Mouse (Mus musculus) midbrain, embryonic 12.5 days (tissue): ENCODE measurements around the gene Phlpp1. TPM values are rescaled to one million over a fixed set of nuclear protein-coding genes. Genes with fewer than 3 reads are reported as not detected.

Experiments
- ATAC-seq: fragments of 200-750 bp; cut with Nextera tagmentation; 2 replicates; pipeline ENCODE4 v1.8.0; 2017; ENCODE audit warnings: low read depth, moderate TSS enrichment, moderate library complexity; ENCODE audit not compliant: low FRiP score
- H3K27ac ChIP-seq: fragments of 300-500 bp; sonication (generic); replicated peaks from 2 replicates; pipeline ENCODE4 v1.5.1; 2016; ENCODE audit warnings: mild to moderate bottlenecking
- H3K27me3 ChIP-seq: fragments of 300-500 bp; sonication (generic); 2 replicates; pipeline ENCODE4 v1.6.1; 2016; ENCODE audit warnings: mild to moderate bottlenecking
- H3K36me3 ChIP-seq: fragments of 300-500 bp; sonication (generic); 2 replicates; pipeline ENCODE4 v1.6.1; 2016
- H3K4me1 ChIP-seq: fragments of 300-500 bp; sonication (generic); 2 replicates; pipeline ENCODE4 v1.6.1; 2016
- H3K4me2 ChIP-seq: fragments of 300-500 bp; sonication (generic); replicated peaks from 2 replicates; pipeline ENCODE4 v1.6.1; 2016; ENCODE audit warnings: mild to moderate bottlenecking, moderate library complexity
- H3K4me3 ChIP-seq: fragments of 300-500 bp; sonication (generic); 2 replicates; pipeline ENCODE4 v1.5.1; 2016; ENCODE audit warnings: mild to moderate bottlenecking
- H3K9ac ChIP-seq: fragments of 300-500 bp; sonication (generic); replicated peaks from 2 replicates; pipeline ENCODE4 v1.6.1; 2016; ENCODE audit warnings: mild to moderate bottlenecking, moderate library complexity
- H3K9me3 ChIP-seq: fragments of 300-500 bp; sonication (generic); 2 replicates; pipeline ENCODE4 v1.6.1; 2016; ENCODE audit warnings: mild to moderate bottlenecking
- WGBS: fragments of 180-500 bp; shearing (Covaris S2); methylation state at CpG from one replicate; pipeline ENCODE4 v1.1.7; 2016; 5-methylcytosine and 5-hydroxymethylcytosine counted together
- polyA plus RNA-seq: library from polyadenylated mRNA; unstranded; fragments of >200 nt; fragmentation: Nextera tagmentation; extraction: Ambion mirVana; gene quantifications from 2 replicates; pipeline ENCODE4 v1.2.1, GENCODE M21; 2016

Gene Phlpp1
- polyA plus RNA-seq, 1 experiment from 2014 or later: 8.6 TPM

GRCm38 (mm10) chr1:106231805-106232459 lies 60.4 kb downstream of the Phlpp1 start:
- no peak for ATAC-seq
- WGBS: 89% methylated on average over 3 of the region's 3 CpGs
- no peaks in the 10 kb centered on the region for H3K27me3 ChIP-seq

GRCm38 (mm10) chr1:106232460-106232850 lies 60.9 kb downstream of the Phlpp1 start:
- Histone ChIP-seq H3K9me3 (no peaks in the 10 kb centered on the region), H3K27ac (no peak overlapping the region), H3K9ac (no peak overlapping the region), H3K4me1 (no peaks in the 10 kb centered on the region), H3K4me3 (no peak overlapping the region), H3K27me3 (no peaks in the 10 kb centered on the region), H3K4me2 (no peak overlapping the region), H3K36me3 (no peaks in the 10 kb centered on the region)
- no peak for ATAC-seq
- 91% methylated on average over 4 of the region's 4 CpGs for WGBS

More at GRCm38 (mm10) chr1:106231805-106232459, 60.4 kb downstream of the Phlpp1 start:
- Histone ChIP-seq H3K36me3 (no peaks in the 10 kb centered on the region), H3K4me1 (no peaks in the 10 kb centered on the region), H3K9me3 (no peaks in the 10 kb centered on the region), H3K27ac (no peak overlapping the region), H3K4me3 (no peak overlapping the region), H3K4me2 (no peak overlapping the region), H3K9ac (no peak overlapping the region)

DNA sequence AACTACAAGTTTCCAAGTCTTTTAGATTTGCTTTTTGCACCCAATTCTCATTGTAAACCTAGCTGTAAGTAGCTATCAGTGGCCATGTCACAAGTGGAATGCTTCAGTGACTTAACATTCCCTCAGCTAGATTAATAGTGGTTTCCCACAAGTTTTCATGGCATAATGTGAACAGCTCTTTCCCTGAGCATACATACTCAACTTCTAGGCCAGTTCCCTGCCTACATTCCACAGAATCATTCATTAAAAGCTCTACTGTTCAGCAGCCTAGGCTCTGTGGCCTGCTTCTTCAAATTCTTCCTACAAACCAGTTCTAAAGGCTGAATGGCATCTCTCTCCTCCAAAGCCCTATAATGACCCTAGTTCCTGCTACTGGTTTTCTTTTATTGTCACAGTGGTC lies 65.4 kb downstream of the Phlpp1 start:
- peaks cover 3% of the 10 kb centered on the region; the same call in 1 of the 2 replicates for H3K4me1 ChIP-seq
- no peaks in the 10 kb centered on the region for H3K9me3 ChIP-seq
- ATAC-seq: no peak

GRCm38 (mm10) chr1:106240116-106240685 lies 68.6 kb downstream of the Phlpp1 start:
- Histone ChIP-seq H3K36me3 (no peaks in the 10 kb centered on the region), H3K27ac (no peak overlapping the region), H3K27me3 (no peaks in the 10 kb centered on the region), H3K4me3 (no peak overlapping the region), H3K9ac (no peak overlapping the region), H3K4me1 (peaks cover 12% of the 10 kb centered on the region; the same call in 1 of the 2 replicates), H3K4me2 (no peak overlapping the region), H3K9me3 (no peaks in the 10 kb centered on the region)
- WGBS: 79% methylated on average over 7 of the region's 7 CpGs
- ATAC-seq: no peak

More for the DNA sequence above, 65.4 kb downstream of the Phlpp1 start:
- Histone ChIP-seq H3K27ac (no peak overlapping the region), H3K27me3 (no peaks in the 10 kb centered on the region), H3K36me3 (no peaks in the 10 kb centered on the region), H3K4me2 (no peak overlapping the region), H3K4me3 (no peak overlapping the region), H3K9ac (no peak overlapping the region)

DNA sequence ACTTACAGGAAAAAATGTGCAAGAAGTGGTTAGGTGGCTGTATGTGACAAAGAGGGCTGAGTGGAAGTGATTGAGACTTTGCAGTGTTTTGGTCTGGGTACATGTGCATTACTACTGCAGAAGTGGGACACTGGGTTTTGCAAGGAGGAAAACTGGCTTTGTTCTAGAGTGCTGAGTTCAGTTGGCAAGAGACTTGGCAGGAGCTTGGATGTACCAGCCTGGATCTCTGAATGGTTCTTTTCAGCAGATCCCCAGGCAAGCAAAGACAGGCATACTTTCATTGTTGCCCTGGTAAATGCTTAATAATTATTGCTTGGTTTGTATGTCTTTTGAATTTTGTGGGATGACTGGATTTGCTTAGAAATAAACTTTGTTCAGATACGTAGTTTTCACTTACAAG lies 69.5 kb downstream of the Phlpp1 start:
- Histone ChIP-seq H3K27me3 (no peaks in the 10 kb centered on the region), H3K4me3 (no peak overlapping the region), H3K9me3 (no peaks in the 10 kb centered on the region), H3K4me1 (peaks cover 12% of the 10 kb centered on the region; the same call in 1 of the 2 replicates), H3K27ac (no peak overlapping the region), H3K36me3 (no peaks in the 10 kb centered on the region), H3K4me2 (no peak overlapping the region), H3K9ac (no peak overlapping the region)
- ATAC-seq: no peak
- WGBS: 83% methylated on average over 1 of the region's 1 CpGs

DNA sequence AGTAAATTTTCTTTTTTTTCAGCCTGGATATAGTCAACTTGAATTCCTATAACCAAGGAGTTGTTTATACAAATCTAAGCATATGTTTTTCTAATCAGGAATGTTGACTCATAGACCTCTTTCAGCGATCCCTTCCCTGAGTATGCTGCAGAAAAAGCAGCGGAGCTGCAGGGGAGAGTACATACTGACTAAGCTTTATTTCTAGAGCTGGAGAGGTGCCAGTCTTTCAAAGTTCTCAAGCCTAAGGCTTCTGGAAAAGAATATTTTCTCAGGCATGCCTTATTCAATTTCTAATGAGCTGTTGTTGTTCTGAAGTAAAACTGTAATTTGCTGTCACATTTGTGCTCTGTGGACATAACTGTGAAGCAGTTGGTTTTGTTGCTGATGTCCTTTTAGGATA lies 70.6 kb downstream of the Phlpp1 start:
- Histone ChIP-seq H3K4me3 (no peak overlapping the region), H3K4me1 (peaks cover 12% of the 10 kb centered on the region; the same call in 1 of the 2 replicates), H3K4me2 (no peak overlapping the region), H3K9me3 (no peaks in the 10 kb centered on the region; the same call in 1 of the 2 replicates), H3K9ac (no peak overlapping the region), H3K36me3 (no peaks in the 10 kb centered on the region), H3K27ac (0 out of 2 replicates have a peak overlapping the region, but pooled peaks have one; percentile 25), H3K27me3 (no peaks in the 10 kb centered on the region)
- WGBS: 62% methylated on average over 2 of the region's 2 CpGs
- no peak for ATAC-seq

GRCm38 (mm10) chr1:106243371-106243770 lies 71.8 kb downstream of the Phlpp1 start:
- ATAC-seq: no peak
- Histone ChIP-seq H3K36me3 (0 out of 2 replicates have a peak, but pooled peaks cover 3% of the 10 kb centered on the region), H3K4me1 (peaks cover 12% of the 10 kb centered on the region; the same call in 1 of the 2 replicates), H3K4me3 (no peak overlapping the region), H3K4me2 (no peak overlapping the region), H3K27me3 (no peaks in the 10 kb centered on the region), H3K9me3 (no peaks in the 10 kb centered on the region; the same call in 1 of the 2 replicates), H3K9ac (no peak overlapping the region), H3K27ac (no peak overlapping the region)
- 85% methylated on average over 1 of the region's 1 CpGs for WGBS

DNA sequence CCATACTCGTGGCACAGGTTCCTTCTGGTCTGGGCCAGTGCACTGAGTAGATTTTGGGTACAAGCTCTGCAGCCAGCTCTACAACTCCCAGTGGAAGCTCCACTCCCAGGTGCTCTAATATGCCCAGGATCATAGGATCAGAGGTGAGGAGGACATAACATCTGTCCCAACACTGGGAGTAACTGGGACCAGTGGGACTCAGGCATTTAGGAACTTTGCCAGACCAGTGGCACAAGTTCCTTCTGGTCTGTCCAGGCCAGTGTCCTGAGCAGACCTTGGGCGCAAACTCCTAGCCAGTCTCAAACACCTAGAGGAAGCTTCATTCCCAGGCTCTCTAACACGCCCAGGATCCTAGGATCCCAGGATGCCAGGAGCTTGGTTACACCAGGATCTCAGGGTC lies 72.7 kb downstream of the Phlpp1 start:
- Histone ChIP-seq H3K27me3 (no peaks in the 10 kb centered on the region), H3K9me3 (no peaks in the 10 kb centered on the region; the same call in 1 of the 2 replicates), H3K27ac (no peak overlapping the region), H3K4me3 (no peak overlapping the region), H3K36me3 (0 out of 2 replicates have a peak, but pooled peaks cover 3% of the 10 kb centered on the region), H3K4me2 (no peak overlapping the region), H3K4me1 (peaks cover 12% of the 10 kb centered on the region; the same call in 1 of the 2 replicates), H3K9ac (no peak overlapping the region)
- no peak for ATAC-seq
- WGBS: 91% methylated on average over 3 of the region's 3 CpGs

DNA sequence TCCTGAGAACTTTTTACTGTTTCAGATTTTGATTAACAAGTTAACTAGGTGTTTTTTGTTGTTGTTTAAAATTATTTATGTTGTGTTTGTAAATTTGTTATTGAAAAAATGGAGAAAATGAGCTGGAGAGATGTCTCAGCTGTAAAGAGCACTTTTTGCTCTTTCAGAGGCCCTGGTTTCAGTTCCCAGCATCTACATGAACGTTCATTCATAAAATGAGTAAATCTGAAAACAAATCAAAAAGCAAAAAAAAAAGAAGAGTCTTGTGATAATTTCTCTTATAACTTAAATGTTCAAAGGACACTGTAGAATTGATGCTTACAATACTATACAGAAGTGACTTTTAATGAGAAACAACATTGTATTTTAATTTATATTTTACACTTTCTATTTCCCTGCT lies 82.5 kb downstream of the Phlpp1 start:
- H3K36me3 ChIP-seq: no peaks in the 10 kb centered on the region
- no peak overlapping the region for H3K27ac ChIP-seq
- H3K27me3 ChIP-seq: no peaks in the 10 kb centered on the region
- WGBS: 87% methylated on average over 1 of the region's 1 CpGs
- ATAC-seq: no peak
- H3K4me3 ChIP-seq: no peak overlapping the region
- peaks cover 3% of the 10 kb centered on the region; the same call in 1 of the 2 replicates for H3K9me3 ChIP-seq
- no peak overlapping the region for H3K4me2 ChIP-seq
- no peak overlapping the region for H3K9ac ChIP-seq
- H3K4me1 ChIP-seq: no peaks in the 10 kb centered on the region

DNA sequence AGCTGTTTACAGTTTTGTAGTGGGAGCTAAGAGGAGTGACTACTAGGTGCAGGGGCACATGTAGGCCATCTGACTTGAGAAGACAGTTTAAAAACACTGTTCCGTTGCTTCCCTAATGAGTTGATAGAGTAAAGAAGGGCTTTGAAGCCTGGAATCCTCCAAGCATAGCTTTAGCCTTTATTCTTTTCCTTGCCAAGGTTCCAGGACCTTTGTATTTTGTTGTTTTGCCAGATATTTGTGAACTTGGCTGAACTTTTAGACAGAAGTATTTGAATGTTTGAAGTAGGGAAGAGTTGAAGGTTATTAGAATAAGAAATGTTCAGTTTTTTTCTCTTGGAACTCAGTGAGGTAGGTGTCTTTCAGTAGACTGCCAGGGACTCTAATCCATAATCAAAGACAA lies 85.6 kb downstream of the Phlpp1 start:
- Histone ChIP-seq H3K27ac (no peak overlapping the region), H3K36me3 (no peaks in the 10 kb centered on the region), H3K27me3 (no peaks in the 10 kb centered on the region), H3K9me3 (peaks cover 3% of the 10 kb centered on the region; the same call in 1 of the 2 replicates), H3K4me3 (no peak overlapping the region), H3K9ac (no peak overlapping the region), H3K4me1 (no peaks in the 10 kb centered on the region), H3K4me2 (no peak overlapping the region)
- WGBS: 94% methylated on average over 1 of the region's 1 CpGs
- ATAC-seq: no peak

GRCm38 (mm10) chr1:106268028-106268799 lies 96.7 kb downstream of the Phlpp1 start:
- Histone ChIP-seq H3K4me2 (no peak overlapping the region), H3K27me3 (no peaks in the 10 kb centered on the region), H3K9me3 (no peaks in the 10 kb centered on the region), H3K36me3 (no peaks in the 10 kb centered on the region), H3K27ac (no peak overlapping the region), H3K4me1 (peaks cover 12% of the 10 kb centered on the region; the same call in 1 of the 2 replicates), H3K9ac (no peak overlapping the region), H3K4me3 (no peak overlapping the region)
- no peak for ATAC-seq
- WGBS: 92% methylated on average over 6 of the region's 6 CpGs

- H3K27ac ChIP-seq: no peak overlapping the region
Observed at GRCm38 (mm10) chr1:106269337-106269736, 97.8 kb downstream of the Phlpp1 start.

More at GRCm38 (mm10) chr1:106269337-106269736, 97.8 kb downstream of the Phlpp1 start:
- Histone ChIP-seq H3K4me2 (no peak overlapping the region), H3K9ac (no peak overlapping the region), H3K4me1 (peaks cover 14% of the 10 kb centered on the region; the same call in 1 of the 2 replicates), H3K9me3 (no peaks in the 10 kb centered on the region), H3K36me3 (no peaks in the 10 kb centered on the region), H3K4me3 (no peak overlapping the region), H3K27me3 (no peaks in the 10 kb centered on the region)
- 55% methylated on average over 4 of the region's 4 CpGs for WGBS
- no peak for ATAC-seq
